Mouse (Mus musculus) olfactory bulb, adult 2 months (tissue): Measurements from ENCODE around the gene Pax5.

Experiments
- CTCF ChIP-seq: fragments of 200-500 bp; IDR thresholded peaks from 2 replicates; pipeline ENCODE4 v1.5.1; 2012; ENCODE audit warnings: low read depth, mild to moderate bottlenecking, low read length, moderate library complexity; ENCODE audit not compliant: insufficient read depth
- POLR2A ChIP-seq: fragments of 200-500 bp; IDR thresholded peaks from 2 replicates; pipeline ENCODE4 v1.6.1; 2012; ENCODE audit warnings: mild to moderate bottlenecking, low read depth, low read length, moderate library complexity; ENCODE audit not compliant: insufficient read depth

DNA sequence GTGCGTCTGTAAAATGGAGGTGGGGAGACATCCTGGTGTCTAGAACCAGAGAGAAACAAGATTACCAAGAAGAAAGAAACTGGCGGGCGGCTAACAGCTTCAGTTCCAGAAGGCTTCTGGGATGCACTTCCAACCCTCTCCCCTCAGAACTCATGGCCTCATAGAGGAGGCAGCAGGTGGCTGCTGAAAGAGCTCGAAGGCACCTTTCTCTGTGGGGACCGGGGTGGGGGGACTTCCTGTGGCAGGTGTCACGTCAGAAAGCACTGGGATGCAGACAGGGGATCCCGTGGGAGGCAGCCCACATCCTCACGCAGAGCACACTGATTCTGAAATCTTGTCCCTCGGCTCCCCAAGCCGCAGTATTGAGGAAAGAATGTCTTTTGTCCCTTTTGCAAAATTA lies 46.8 kb downstream of the Pax5 start:
- TF ChIP-seq CTCF = no peak
- TF ChIP-seq POLR2A = no peak
